Mouse (Mus musculus) layer of hippocampus, postnatal 25 days (tissue): ENCODE data around the gene Nlrp4a. TPM values are rescaled to one million over a fixed set of nuclear protein-coding genes. Genes with fewer than 3 reads are reported as not detected.
"Not testable (repeated sequence)": the region's sequence is repeated elsewhere in the genome, so short reads cannot be mapped to it uniquely, and the experiment has no call there.

Experiments used
- DNase-seq, 2 experiments: peaks; one replicate each; pipeline ENCODE4 v3.0.0; 2022; ENCODE audit warnings: mixed read lengths in 2 of 2, low spot score in 1 of 2; ENCODE audit errors: extremely low spot score in 1 of 2
- total RNA-seq, 2 experiments: library from RNA; stranded (reverse); gene quantifications; 2 replicates each; pipeline ENCODE4 v1.2.3; 2021

Nlrp4a gene
- total RNA-seq: not detected

GRCm38 (mm10) chr7:26434813-26435212, at the start of gene Nlrp4a:
Gene Nlrp4a, plus strand, starts transcription at chr7:26435113.
- no peak for DNase-seq

GRCm38 (mm10) chr7:26386691-26387090, 48.2 kb upstream of the Nlrp4a start:
- DNase-seq: not testable (repeated sequence)

GRCm38 (mm10) chr7:26391137-26391536, 43.8 kb upstream of the Nlrp4a start:
- not testable (repeated sequence) for DNase-seq

GRCm38 (mm10) chr7:26391811-26392210, 43.1 kb upstream of the Nlrp4a start:
- not testable (repeated sequence) for DNase-seq

GRCm38 (mm10) chr7:26403600-26403999, 31.3 kb upstream of the Nlrp4a start, which contains the start of gene Nlrp9c:
Gene Nlrp9c, minus strand, starts transcription at chr7:26403700.
- not testable (repeated sequence) for DNase-seq

- DNase-seq: no peak
Measured at GRCm38 (mm10) chr7:26476690-26477089, 41.8 kb downstream of the Nlrp4a start.

- not testable (repeated sequence) for DNase-seq
Measured at GRCm38 (mm10) chr7:26489514-26489913, 54.6 kb downstream of the Nlrp4a start.

Other genes starting within 250 kb of the Nlrp4a start
- gene Vmn1r184, start 174.8 kb upstream of the Nlrp4a start, total RNA-seq: not detected
- not detected for gene Cyp2a4, start 127.9 kb upstream of the Nlrp4a start, total RNA-seq
- gene Nlrp9c, start 31.4 kb upstream of the Nlrp4a start, total RNA-seq: not detected
- not detected for gene Nlrp9a, start 99.9 kb downstream of the Nlrp4a start, total RNA-seq
- not detected for gene Vmn1r185, start 183.4 kb downstream of the Nlrp4a start, total RNA-seq